Mouse (Mus musculus) kidney, embryonic 14.5 days (tissue): ENCODE measurements around the gene Olfr1390. TPM values are rescaled to one million over a fixed set of nuclear protein-coding genes. Genes with fewer than 3 reads are reported as not detected.
"Not testable (repeated sequence)": the region's sequence is repeated elsewhere in the genome, so short reads cannot be mapped to it uniquely, and the experiment has no call there.

ENCODE experiments used
- ATAC-seq: fragments of 200-750 bp; cut with Nextera tagmentation; 2 replicates; pipeline ENCODE4 v1.8.0; 2017; ENCODE audit warnings: moderate number of reproducible peaks, mild to moderate bottlenecking, moderate TSS enrichment, moderate library complexity; ENCODE audit not compliant: low FRiP score, low TSS enrichment
- H3K27ac ChIP-seq: fragments of 300-500 bp; sonication (generic); 2 replicates; pipeline ENCODE4 v1.5.1; 2014; ENCODE audit warnings: low read depth, mild to moderate bottlenecking, low read length, moderate library complexity, mixed read lengths
- H3K27me3 ChIP-seq: fragments of 300-500 bp; sonication (generic); 2 replicates; pipeline ENCODE4 v1.6.1; 2014; ENCODE audit warnings: mild to moderate bottlenecking, low read length; ENCODE audit not compliant: control insufficient read depth, insufficient read depth
- H3K36me3 ChIP-seq: fragments of 300-500 bp; sonication (generic); 2 replicates; pipeline ENCODE4 v1.6.1; 2014; ENCODE audit warnings: low read length, mixed read lengths; ENCODE audit not compliant: control insufficient read depth, insufficient read depth
- H3K4me1 ChIP-seq: fragments of 300-500 bp; sonication (generic); 2 replicates; pipeline ENCODE4 v1.6.1; 2014; ENCODE audit warnings: low read length, mixed read lengths; ENCODE audit not compliant: control insufficient read depth, insufficient read depth
- H3K4me2 ChIP-seq: fragments of 300-500 bp; sonication (generic); replicated peaks from 2 replicates; pipeline ENCODE4 v1.6.1; 2014; ENCODE audit warnings: low read depth, mild to moderate bottlenecking, low read length
- H3K4me3 ChIP-seq: fragments of 300-500 bp; sonication (generic); 2 replicates; pipeline ENCODE4 v1.5.1; 2014; ENCODE audit warnings: mild to moderate bottlenecking, low read length
- H3K9ac ChIP-seq: fragments of 300-500 bp; sonication (generic); 2 replicates; pipeline ENCODE4 v1.6.1; 2014; ENCODE audit warnings: low read depth, mild to moderate bottlenecking, low read length, moderate library complexity
- H3K9me3 ChIP-seq: fragments of 300-500 bp; sonication (generic); 2 replicates; pipeline ENCODE4 v1.6.1; 2016; ENCODE audit warnings: low read length; ENCODE audit not compliant: control insufficient read depth
- WGBS: fragments of 180-500 bp; shearing (Covaris S2); extraction: QIAGEN DNeasy Blood & Tissue Kit; methylation state at CpG from one replicate; pipeline ENCODE4 v1.1.7; 2014; 5-methylcytosine and 5-hydroxymethylcytosine counted together
- polyA plus RNA-seq: library from polyadenylated mRNA; unstranded; fragments of >200 nt; fragmentation: Nextera tagmentation; extraction: Ambion mirVana; gene quantifications from 2 replicates; pipeline ENCODE4 v1.2.1, GENCODE M21; 2014

The Olfr1390 gene
- polyA plus RNA-seq: not detected in 2 replicates

DNA sequence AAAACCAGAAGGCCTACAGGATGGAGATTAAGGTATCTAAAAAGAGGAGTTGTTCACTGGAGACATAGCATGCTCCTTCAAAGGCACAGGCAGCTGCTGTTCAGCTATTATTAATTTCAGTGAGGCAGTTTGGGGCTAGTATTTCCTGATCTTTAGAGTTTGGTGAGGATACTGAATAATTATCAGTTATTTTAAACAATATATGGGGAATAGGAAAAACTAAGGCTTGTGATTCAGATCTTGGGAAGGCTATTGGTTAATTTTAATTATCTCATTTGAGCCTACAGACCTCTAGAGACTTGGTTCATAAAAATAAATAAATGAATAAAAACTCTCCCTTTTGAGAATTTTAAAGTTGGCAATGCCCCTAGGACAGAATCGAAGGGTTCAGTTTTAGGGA, at the start of gene Olfr1390:
Gene Olfr1390, plus strand, starts transcription at position 301 of the 400 bp plus-strand sequence.
- Histone ChIP-seq H3K27ac (no peak within 1 kb of the TSS), H3K4me2 (no peak within 1 kb of the TSS), H3K9ac (no peak within 1 kb of the TSS), H3K9me3 (no peaks in the 10 kb centered on the region), H3K27me3 (no peaks in the 10 kb centered on the region), H3K4me1 (no peaks in the 10 kb centered on the region), H3K4me3 (no peak within 1 kb of the TSS), H3K36me3 (no peaks in the 10 kb centered on the region)
- no peak for ATAC-seq
- WGBS: 90% methylated on average over 1 of the region's 1 CpGs

DNA sequence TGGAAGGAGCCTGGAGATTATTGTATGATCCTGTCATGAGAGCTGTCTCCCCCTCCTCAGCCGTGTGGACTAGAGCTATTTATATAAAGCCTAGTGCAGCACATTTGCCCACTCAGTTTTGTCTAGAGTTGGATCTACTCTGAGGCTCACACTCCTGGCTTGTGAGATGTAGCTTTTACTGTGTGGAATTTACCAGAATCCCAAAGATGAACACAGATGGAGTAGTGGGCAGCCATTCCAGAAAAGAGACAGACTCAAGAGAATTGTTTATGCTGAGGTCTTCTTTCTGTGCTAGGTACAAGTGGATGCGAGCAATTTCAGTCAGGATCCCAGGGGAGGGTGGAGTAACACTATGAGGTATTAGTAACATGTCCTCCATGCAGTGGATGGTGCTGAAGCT, 47.7 kb upstream of the Olfr1390 start:
- WGBS: 66% methylated on average over 2 of the region's 2 CpGs
- no peak for ATAC-seq
- Histone ChIP-seq H3K9ac (no peak overlapping the region), H3K36me3 (no peaks in the 10 kb centered on the region), H3K4me2 (no peak overlapping the region), H3K27ac (no peak overlapping the region), H3K9me3 (no peaks in the 10 kb centered on the region; the same call in 1 of the 2 replicates), H3K4me1 (no peaks in the 10 kb centered on the region), H3K4me3 (no peak overlapping the region), H3K27me3 (no peaks in the 10 kb centered on the region)

DNA sequence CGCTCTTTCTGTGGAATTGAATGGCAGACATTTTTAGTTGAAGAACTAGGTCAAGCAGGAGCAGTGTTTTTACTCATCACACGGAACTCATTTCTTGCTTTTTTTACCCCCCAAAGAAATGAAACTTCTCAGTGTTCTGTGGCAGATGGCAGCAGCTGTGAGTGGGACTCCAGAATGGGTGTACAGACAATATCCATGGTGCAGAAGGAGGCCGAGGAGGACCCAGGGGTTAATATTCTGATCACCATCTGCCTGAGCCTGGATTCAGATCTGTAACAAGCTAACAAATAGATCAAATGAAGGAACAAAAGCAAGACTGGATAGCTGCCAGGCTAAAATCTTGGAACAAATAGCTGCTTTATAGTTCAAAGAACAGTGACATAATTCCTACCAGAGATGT, 42.2 kb upstream of the Olfr1390 start:
- WGBS: 82% methylated on average over 3 of the region's 3 CpGs
- H3K4me1 ChIP-seq: no peaks in the 10 kb centered on the region
- H3K27me3 ChIP-seq: no peaks in the 10 kb centered on the region
- no peak overlapping the region for H3K9ac ChIP-seq
- H3K4me2 ChIP-seq: no peak overlapping the region
- no peak overlapping the region for H3K4me3 ChIP-seq
- no peak for ATAC-seq
- H3K27ac ChIP-seq: no peak overlapping the region
- no peaks in the 10 kb centered on the region for H3K36me3 ChIP-seq
- H3K9me3 ChIP-seq: no peaks in the 10 kb centered on the region

DNA sequence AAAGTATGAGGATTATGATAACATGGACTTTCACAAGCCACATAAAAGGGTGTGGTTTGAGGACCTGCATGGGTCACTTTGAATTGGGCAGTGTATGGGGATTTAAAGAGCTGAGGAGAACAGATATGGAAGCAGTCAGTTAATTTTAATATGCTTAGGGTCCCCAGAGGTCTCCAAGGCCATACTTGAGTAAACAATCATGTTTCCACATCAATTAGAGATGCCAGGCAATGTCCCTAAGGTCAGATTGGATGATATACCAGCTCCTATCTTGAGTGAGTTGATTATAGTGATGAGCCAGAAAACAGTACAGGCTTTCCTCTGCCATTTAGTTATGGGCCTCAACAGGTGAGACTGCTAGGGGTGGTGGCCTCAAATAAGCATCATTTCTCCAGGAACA, 30.5 kb upstream of the Olfr1390 start, which contains the start of gene Olfr10:
Gene Olfr10, plus strand, starts transcription at position 301 of the 400 bp plus-strand sequence.
- ATAC-seq: no peak
- no peaks in the 10 kb centered on the region for H3K9me3 ChIP-seq

DNA sequence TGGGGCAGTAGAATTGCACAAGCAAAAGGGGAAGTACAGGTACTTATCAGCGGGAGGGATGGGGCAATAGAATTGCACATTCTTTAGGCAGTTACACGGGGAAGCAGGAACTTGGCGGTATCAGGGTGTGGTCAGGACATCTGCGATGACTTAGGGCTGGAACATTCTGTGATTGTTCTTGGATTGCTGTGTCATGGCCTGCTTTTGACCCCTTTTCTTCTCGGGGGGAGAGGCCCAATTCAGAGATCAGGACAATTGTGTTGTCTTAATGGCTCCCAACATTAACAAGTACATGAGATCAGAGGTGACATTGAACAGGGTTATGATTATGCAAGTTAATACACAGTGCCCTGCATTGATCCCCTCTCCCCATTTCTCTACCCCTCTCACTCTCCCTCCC, 26.4 kb upstream of the Olfr1390 start:
- 83% methylated on average over 5 of the region's 5 CpGs for WGBS
- H3K27me3 ChIP-seq, H3K9ac ChIP-seq, H3K9me3 ChIP-seq, ATAC-seq, H3K36me3 ChIP-seq, H3K27ac ChIP-seq, H3K4me2 ChIP-seq, H3K4me3 ChIP-seq, H3K4me1 ChIP-seq: not testable (repeated sequence)

More for the DNA sequence above, 30.5 kb upstream of the Olfr1390 start, which contains the start of gene Olfr10:
- no peak within 1 kb of the TSS for H3K4me2 ChIP-seq
- H3K27me3 ChIP-seq: no peaks in the 10 kb centered on the region
- no peak within 1 kb of the TSS for H3K4me3 ChIP-seq
- H3K27ac ChIP-seq: no peak within 1 kb of the TSS
- H3K9ac ChIP-seq: no peak within 1 kb of the TSS
- no peaks in the 10 kb centered on the region for H3K4me1 ChIP-seq
- no peaks in the 10 kb centered on the region for H3K36me3 ChIP-seq

DNA sequence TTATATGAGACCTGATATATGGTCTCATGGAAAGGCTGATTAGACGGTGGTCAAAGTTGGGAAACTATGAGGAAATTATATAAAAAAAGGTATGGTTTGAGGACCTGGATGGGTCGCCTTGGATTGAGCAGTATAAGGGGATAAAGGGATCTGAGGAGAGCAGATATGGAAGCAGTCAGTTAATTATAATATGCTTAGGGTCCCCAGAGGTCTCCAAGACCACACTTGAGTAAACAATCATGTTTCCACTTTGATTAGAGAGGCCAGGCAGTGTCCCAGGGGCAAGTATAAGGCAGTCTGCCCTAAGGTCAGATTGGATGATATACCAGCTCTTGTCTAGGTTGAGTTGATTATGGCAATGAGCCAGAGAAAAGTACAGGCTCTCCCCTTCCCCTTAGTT, 12.5 kb upstream of the Olfr1390 start, which contains the start of gene Olfr1391:
Gene Olfr1391, plus strand, starts transcription at position 301 of the 400 bp plus-strand sequence.
- no peaks in the 10 kb centered on the region for H3K36me3 ChIP-seq
- 79% methylated on average over 2 of the region's 2 CpGs for WGBS
- ATAC-seq: no peak

DNA sequence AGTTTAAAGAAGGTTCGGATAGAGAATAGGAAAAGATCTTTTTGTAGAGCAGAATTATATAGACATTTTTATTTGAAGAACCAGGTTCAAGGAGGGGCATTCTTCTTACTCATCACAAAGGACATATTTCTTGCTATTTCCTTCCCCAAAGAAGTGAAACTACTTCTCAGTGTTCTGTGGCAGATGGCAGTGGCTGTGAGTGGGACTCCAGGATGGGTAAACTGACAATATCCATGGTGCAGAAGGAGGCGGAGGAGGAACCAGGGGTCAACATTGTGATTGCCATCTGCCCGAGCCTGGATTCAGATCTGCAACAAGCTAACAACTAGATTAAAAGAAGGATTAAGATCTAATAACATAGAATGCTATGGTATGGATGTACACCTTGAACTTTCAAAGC, 8.3 kb upstream of the Olfr1390 start:
- Histone ChIP-seq H3K27me3 (no peaks in the 10 kb centered on the region), H3K4me2 (no peak overlapping the region), H3K4me3 (no peak overlapping the region), H3K36me3 (no peaks in the 10 kb centered on the region), H3K9ac (no peak overlapping the region), H3K4me1 (no peaks in the 10 kb centered on the region), H3K27ac (no peak overlapping the region), H3K9me3 (no peaks in the 10 kb centered on the region)
- ATAC-seq: no peak
- WGBS: 79% methylated on average over 3 of the region's 3 CpGs

More for the DNA sequence above, 12.5 kb upstream of the Olfr1390 start, which contains the start of gene Olfr1391:
- H3K4me3 ChIP-seq: no peak within 1 kb of the TSS
- H3K9me3 ChIP-seq: no peaks in the 10 kb centered on the region
- H3K9ac ChIP-seq: no peak within 1 kb of the TSS
- no peaks in the 10 kb centered on the region for H3K27me3 ChIP-seq
- no peaks in the 10 kb centered on the region for H3K4me1 ChIP-seq
- no peak within 1 kb of the TSS for H3K27ac ChIP-seq
- no peak within 1 kb of the TSS for H3K4me2 ChIP-seq

DNA sequence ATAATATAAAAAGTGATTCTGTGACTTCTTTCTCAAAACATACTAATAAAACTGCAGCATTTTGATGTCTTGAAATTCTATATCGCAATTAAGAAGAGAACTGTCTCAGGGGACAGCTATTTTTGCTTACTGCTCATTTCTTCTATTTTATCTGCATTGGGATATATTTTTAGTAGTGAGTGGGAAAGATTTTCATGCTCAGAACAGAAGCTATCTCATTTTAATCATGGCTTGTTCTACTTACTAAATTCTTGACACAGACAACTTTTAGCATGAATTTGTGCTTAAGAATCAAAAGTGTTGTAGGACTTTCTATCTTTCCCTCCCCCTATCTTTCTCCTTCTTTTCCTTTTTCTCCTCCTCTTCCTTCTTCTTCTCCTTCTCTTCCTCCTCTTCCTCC, 5.3 kb upstream of the Olfr1390 start:
- no peaks in the 10 kb centered on the region for H3K9me3 ChIP-seq
- 80% methylated on average over 1 of the region's 1 CpGs for WGBS
- H3K27ac ChIP-seq: no peak overlapping the region
- H3K4me2 ChIP-seq: no peak overlapping the region
- ATAC-seq: no peak
- no peaks in the 10 kb centered on the region for H3K36me3 ChIP-seq
- no peak overlapping the region for H3K9ac ChIP-seq
- H3K4me1 ChIP-seq: no peaks in the 10 kb centered on the region
- H3K4me3 ChIP-seq: no peak overlapping the region
- H3K27me3 ChIP-seq: no peaks in the 10 kb centered on the region

DNA sequence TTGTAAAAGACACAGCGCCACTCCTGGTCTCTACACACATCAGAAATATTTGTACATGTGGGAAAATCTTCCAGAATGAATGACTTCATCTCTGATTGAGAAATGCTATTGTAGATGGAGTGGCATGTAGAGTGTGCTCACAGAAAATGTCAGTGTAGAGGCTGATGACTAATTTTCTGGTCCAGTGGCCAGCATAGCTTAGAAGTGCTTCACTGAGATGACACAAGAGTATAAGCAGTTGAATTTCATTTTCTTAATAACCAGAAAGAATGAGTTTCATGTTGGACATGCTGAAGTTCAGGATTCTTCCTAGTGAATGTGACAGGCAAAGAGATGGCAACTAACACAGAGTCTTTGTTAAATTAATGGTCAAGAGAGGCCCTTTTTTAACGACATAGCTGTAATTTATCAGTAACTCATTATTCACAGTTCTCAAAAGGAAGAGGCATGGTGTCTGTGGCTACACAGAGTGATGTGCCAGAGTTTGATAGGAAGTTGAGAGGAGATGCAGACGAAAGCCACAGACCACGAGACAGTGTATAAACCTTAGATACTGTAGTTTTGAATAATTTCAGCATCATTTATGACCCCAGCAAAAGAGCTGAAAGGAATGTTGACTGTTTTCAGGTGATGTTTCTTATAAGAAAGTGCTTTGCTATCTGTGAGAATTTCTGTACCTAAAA, 2.3 kb downstream of the Olfr1390 start:
- H3K9ac ChIP-seq: no peak overlapping the region
- no peaks in the 10 kb centered on the region for H3K4me1 ChIP-seq
- no peaks in the 10 kb centered on the region for H3K36me3 ChIP-seq
- WGBS: 67% methylated on average over 4 of the region's 4 CpGs
- ATAC-seq: no peak
- H3K27ac ChIP-seq: no peak overlapping the region
- no peaks in the 10 kb centered on the region for H3K27me3 ChIP-seq
- no peaks in the 10 kb centered on the region for H3K9me3 ChIP-seq
- H3K4me3 ChIP-seq: no peak overlapping the region
- no peak overlapping the region for H3K4me2 ChIP-seq
